Mouse (Mus musculus) heart, postnatal 25 days (tissue): ENCODE results near the gene Utp15. TPM values are rescaled to one million over a fixed set of nuclear protein-coding genes. Genes with fewer than 3 reads are reported as not detected.
A peak's percentile ranks its signal among the peaks of the same experiment; 100 is the strongest.

Experiments used
- DNase-seq: peaks from one replicate; pipeline ENCODE4 v3.0.0; 2022; ENCODE audit warnings: low spot score
- intact Hi-C: fragments of 180-260 bp; cut with DNase I; formaldehyde crosslinking; loops from one replicate; pipeline ENCODE4 v1.15.1; 2025
- total RNA-seq, 2 experiments: library from RNA; stranded (reverse); gene quantifications; 2 replicates each; pipeline ENCODE4 v1.2.3; 2021

Gene Utp15
- total RNA-seq, result 1 to 10 TPM; 5.5 to 5.6 TPM

GRCm38 (mm10) chr13:98262636-98263457, at the start of gene Utp15, which contains the start of gene Ankra2:
Utp15 (minus strand) TSS chr13:98263041.
Ankra2 (plus strand) TSS chr13:98263074.
- peak; percentile 94 for DNase-seq
- intact Hi-C loops, result loop anchor here (5.0 kb wide), 1 partner anchor 34 kb away; no protein-coding TSS in a partner anchor

GRCm38 (mm10) chr13:98311597-98311996, 48.8 kb upstream of the Utp15 start:
- intact Hi-C loops, result no loop called here
- DNase-seq, result no peak

GRCm38 (mm10) chr13:98308724-98309123, 45.9 kb upstream of the Utp15 start:
- intact Hi-C loops, result no loop called here
- no peak for DNase-seq

- DNase-seq, result no peak
- intact Hi-C loops, result no loop called here
Measured at GRCm38 (mm10) chr13:98308004-98308403, 45.2 kb upstream of the Utp15 start.

GRCm38 (mm10) chr13:98306852-98307475, 44.1 kb upstream of the Utp15 start:
- DNase-seq, result no peak
- intact Hi-C loops, result no loop called here

- intact Hi-C loops, result no loop called here
- no peak for DNase-seq
Measured at GRCm38 (mm10) chr13:98306393-98306792, 43.6 kb upstream of the Utp15 start.

- intact Hi-C loops, result no loop called here
- DNase-seq, result no peak
Measured at GRCm38 (mm10) chr13:98305257-98305656, 42.4 kb upstream of the Utp15 start.

- DNase-seq, result no peak
Measured at GRCm38 (mm10) chr13:98298833-98299758, 36.3 kb upstream of the Utp15 start.

GRCm38 (mm10) chr13:98297883-98298482, 35.1 kb upstream of the Utp15 start:
- no peak for DNase-seq
- intact Hi-C loops, result loop anchor here (5.0 kb wide), 1 partner anchor 36 kb away; the partner anchor contains the start of genes Ankra2 and Utp15

More at GRCm38 (mm10) chr13:98298833-98299758, 36.3 kb upstream of the Utp15 start:
- intact Hi-C loops, result loop anchor here (5.0 kb wide), 1 partner anchor 37 kb away; the partner anchor contains the start of genes Ankra2 and Utp15

GRCm38 (mm10) chr13:98296072-98296471, 33.2 kb upstream of the Utp15 start:
- no peak for DNase-seq
- intact Hi-C loops, result loop anchor here (5.0 kb wide), 1 partner anchor 34 kb away; the partner anchor contains the start of genes Ankra2 and Utp15

- intact Hi-C loops, result no loop called here
- DNase-seq, result no peak
Measured at GRCm38 (mm10) chr13:98291712-98292111, 28.9 kb upstream of the Utp15 start.

GRCm38 (mm10) chr13:98290719-98291118, 27.9 kb upstream of the Utp15 start:
- intact Hi-C loops, result no loop called here
- DNase-seq, result no peak

- intact Hi-C loops, result no loop called here
- no peak for DNase-seq
Measured at GRCm38 (mm10) chr13:98280990-98281650, 18.3 kb upstream of the Utp15 start.

GRCm38 (mm10) chr13:98279686-98280085, 16.8 kb upstream of the Utp15 start, which contains the start of gene Gm21976:
Gm21976 (plus strand) TSS chr13:98279887.
- intact Hi-C loops, result no loop called here
- DNase-seq, result no peak

- no peak for DNase-seq
- intact Hi-C loops, result no loop called here
Measured at GRCm38 (mm10) chr13:98277501-98277900, 14.7 kb upstream of the Utp15 start.

- no peak for DNase-seq
- intact Hi-C loops, result no loop called here
Measured at GRCm38 (mm10) chr13:98276253-98276652, 13.4 kb upstream of the Utp15 start.

GRCm38 (mm10) chr13:98275646-98276045, 12.8 kb upstream of the Utp15 start:
- no peak for DNase-seq
- intact Hi-C loops, result no loop called here

GRCm38 (mm10) chr13:98274023-98274422, 11.2 kb upstream of the Utp15 start:
- intact Hi-C loops, result no loop called here
- DNase-seq, result no peak

GRCm38 (mm10) chr13:98264111-98264510, 1.3 kb upstream of the Utp15 start:
- intact Hi-C loops, result loop anchor here (2.0 to 5.0 kb wide), 2 partner anchors 33 to 51 kb away; no protein-coding TSS in a partner anchor

More at GRCm38 (mm10) chr13:98264111-98264510, 1.3 kb upstream of the Utp15 start:
- DNase-seq, result no peak
